Mouse (Mus musculus): Measurements from ENCODE around the gene Olfr606.
"Not testable (repeated sequence)": the region's sequence is repeated elsewhere in the genome, so short reads cannot be mapped to it uniquely, and the experiment has no call there.

Gene Olfr606

GRCm38 (mm10) chr7:103448746-103449145, at the start of gene Olfr606:
Gene Olfr606 (plus strand): TSS chr7:103449046.
- DNase-seq (ENCODE audit: low read depth, low spot score), result no peak

GRCm38 (mm10) chr7:103406521-103407055, 42.3 kb upstream of the Olfr606 start:
- not testable (repeated sequence) for DNase-seq (ENCODE audit: low read depth, low spot score)

DNA sequence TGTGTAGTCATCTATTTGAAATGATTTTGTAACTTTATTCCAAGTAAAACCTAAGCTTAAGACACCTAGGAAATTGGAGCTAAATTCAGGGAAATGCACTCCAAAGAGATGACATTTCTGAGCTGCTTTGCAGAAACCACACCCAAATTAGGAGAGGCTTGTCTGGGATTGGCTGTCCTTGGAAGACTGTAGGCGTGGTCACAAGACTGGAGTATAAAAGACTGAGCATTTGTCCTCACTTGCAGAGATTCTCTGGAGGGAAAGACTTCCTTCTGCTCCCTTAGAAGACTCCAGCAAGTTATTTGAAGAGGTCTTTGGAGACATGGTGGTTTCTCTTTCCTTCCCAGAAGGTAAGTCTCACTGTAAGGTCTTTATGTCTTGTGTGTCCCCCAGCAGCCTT, 34.1 kb upstream of the Olfr606 start, which contains the start of gene Usp17lc:
Usp17lc (plus strand) TSS at position 301 of the 400 bp plus-strand sequence.
- DNase-seq (ENCODE audit: low read depth, low spot score), result not testable (repeated sequence)

DNA sequence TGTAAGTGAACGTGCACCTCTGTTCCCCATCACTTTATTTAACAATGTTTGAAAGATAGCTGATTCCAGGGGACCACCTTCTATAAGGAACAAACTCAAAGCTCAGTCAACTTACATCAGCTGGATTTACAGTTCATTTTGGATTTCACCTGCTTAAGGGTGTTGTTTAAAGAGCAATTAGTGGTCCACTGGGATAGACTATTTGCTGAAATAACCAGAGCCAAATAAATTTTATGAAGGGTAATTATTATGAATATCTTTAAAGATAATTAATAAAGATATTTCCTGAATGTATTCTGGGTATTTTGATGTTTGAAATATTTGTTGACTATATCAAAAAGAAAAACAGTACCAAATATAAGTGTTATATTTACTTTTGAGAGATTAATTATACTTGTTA, 3.5 kb upstream of the Olfr606 start, which contains the start of gene Olfr605:
Olfr605 (minus strand) TSS at position 101 of the 400 bp plus-strand sequence.
- no peak for DNase-seq (ENCODE audit: low read depth, low spot score)

GRCm38 (mm10) chr7:103460590-103460989, 11.7 kb downstream of the Olfr606 start:
- DNase-seq (ENCODE audit: low read depth, low spot score), result no peak

DNA sequence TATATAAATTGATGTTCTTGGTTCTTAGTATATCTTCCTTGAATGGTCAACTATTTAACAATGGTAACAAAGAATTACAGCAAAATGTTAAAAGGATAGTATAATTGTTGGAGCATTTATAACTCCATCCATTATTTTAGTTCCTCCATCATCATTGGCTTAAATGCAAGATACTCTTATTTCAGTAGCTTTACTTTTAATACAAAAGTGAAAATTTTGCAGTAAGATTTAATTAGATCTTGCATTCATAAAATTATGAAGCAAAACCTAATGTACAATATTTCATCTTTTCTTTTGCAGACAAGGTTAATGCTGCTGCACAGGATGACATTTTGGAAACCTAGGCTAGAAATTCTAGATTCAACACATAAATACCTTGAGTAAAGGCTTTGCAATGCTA, 20.7 kb downstream of the Olfr606 start, which contains the start of gene Olfr608:
Olfr608 (plus strand) TSS at position 301 of the 400 bp plus-strand sequence.
- no peak for DNase-seq (ENCODE audit: low read depth, low spot score)

DNA sequence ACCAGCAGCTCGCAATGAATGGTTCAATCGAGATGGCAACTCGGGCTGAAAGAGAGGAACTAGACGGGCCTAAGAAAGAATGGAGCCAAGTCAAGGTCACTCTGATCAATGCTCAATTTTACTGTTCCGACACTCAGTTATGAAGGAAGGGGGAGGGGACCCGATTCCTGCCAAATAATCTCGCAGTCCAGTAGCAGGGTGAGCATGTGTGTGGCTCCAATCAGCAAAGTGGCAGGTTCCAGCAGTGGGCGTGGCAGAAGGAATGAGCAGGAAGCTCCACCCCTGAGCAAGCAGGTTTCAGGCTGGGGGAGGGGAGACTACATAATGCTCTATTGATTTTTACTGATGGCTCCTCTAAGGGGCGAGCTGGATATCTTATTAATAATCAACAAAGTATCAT, 28.3 kb downstream of the Olfr606 start:
- DNase-seq (ENCODE audit: low read depth, low spot score), result not testable (repeated sequence)

- no peak for DNase-seq (ENCODE audit: low read depth, low spot score)
Measured at GRCm38 (mm10) chr7:103497962-103498361, 49.1 kb downstream of the Olfr606 start, which contains the start of gene Olfr609. Gene Olfr609 (minus strand): TSS chr7:103498062.

Measured in ES-CJ7 (cell line).